In genomic region chr4:89040856-89041255, GRCm38 (mm10) we compare ENCODE assay signal across 8 mouse cellular contexts.
DNase-seq lines count a peak whose midpoint lies in the region; ATAC-seq and TF ChIP-seq lines count a peak whose summit lies in the region.

No protein-coding gene starts in this region.

- no peaks in the 10 kb centered on the region for H3K4me1 ChIP-seq in forebrain, embryonic 16.5 days (replicated peaks; ENCODE audit: control insufficient read depth, insufficient read depth, low read length)

- 49% methylated on average over 5 of the region's 5 CpGs for WGBS in forebrain, embryonic 16.5 days

- no peaks in the 10 kb centered on the region for H3K9me3 ChIP-seq in forebrain, embryonic 16.5 days (ENCODE audit: control insufficient read depth, low read length)

- no peak for TF ChIP-seq CTCF in Patski (IDR thresholded peaks at IDR 0.05)
- TF ChIP-seq CTCF in gastrocnemius, adult 2 months (IDR thresholded peaks at IDR 0.05), result no peak

- no peaks in the 10 kb centered on the region for H3K27me3 ChIP-seq in Patski
- no peaks in the 10 kb centered on the region for H3K27me3 ChIP-seq in forebrain, embryonic 16.5 days (replicated peaks; ENCODE audit: control insufficient read depth, insufficient read depth, low read length)

- POLR2A ChIA-PET in Patski (lab: Charles Lee), result interaction anchor here (0.6 to 4.3 kb wide), 7 partner anchors 12 to 109 kb away, joined by 3 to 18 read pairs (median 3); no protein-coding TSS in a partner anchor

- intact Hi-C loops in gastrocnemius, adult 2 months (cut with DNase I), result no loop called here

- peak; percentile 7 to 46 for DNase-seq in frontal cortex, adult 2 months (ENCODE audit: extremely low spot score in 1 of 2, low spot score in 1 of 2)
- no peak for DNase-seq in Patski (ENCODE audit: low read depth, low spot score)
- DNase-seq in gastrocnemius, adult 2 months, result peak; percentile 68
- DNase-seq in layer of hippocampus, adult 8-10 months (ENCODE audit: low spot score in 2 of 2), result peak; percentile 38 to 41
- DNase-seq in kidney, adult 8-10 months, result no peak

- H3K27ac ChIP-seq in gastrocnemius, adult 2 months, result peak overlapping the region; percentile 40
- no peak overlapping the region for H3K27ac ChIP-seq in forebrain, embryonic 16.5 days (ENCODE audit: low read length)

- in situ Hi-C loops in Patski (cut with MboI; ENCODE audit: low pct_unique_long_range_greater_than_20kb), result no loop called here

- H3K4me3 ChIP-seq in gastrocnemius, adult 2 months, result peak overlapping the region; percentile 29
- no peak overlapping the region for H3K4me3 ChIP-seq in forebrain, embryonic 16.5 days (replicated peaks; ENCODE audit: low read length)

- no peak; the same call in 1 of the 2 replicates for ATAC-seq in frontal cortex, adult (ENCODE audit: low TSS enrichment)
- ATAC-seq in Patski, result peak; percentile 52
- no peak for ATAC-seq in monocyte, adult 5-6 weeks (replicated peaks; ENCODE audit: insufficient number of reproducible peaks, low FRiP score, low TSS enrichment, poor library complexity, severe bottlenecking)
- ATAC-seq in forebrain, embryonic 16.5 days, result no peak

- H3K36me3 ChIP-seq in forebrain, embryonic 16.5 days (ENCODE audit: control insufficient read depth, insufficient read depth), result no peaks in the 10 kb centered on the region

- H3K9ac ChIP-seq in forebrain, embryonic 16.5 days (replicated peaks; ENCODE audit: low read depth, low read length), result no peak overlapping the region

- CTCF ChIA-PET in Patski (lab: Charles Lee), result interaction anchor here (0.8 to 1.3 kb wide), 8 partner anchors 9 to 93 kb away, joined by 3 to 5 read pairs (median 4); no protein-coding TSS in a partner anchor

- H3K4me2 ChIP-seq in forebrain, embryonic 16.5 days (ENCODE audit: low read length), result no peak overlapping the region

Comparison
In these comparisons a context has a peak if more than half of its experiments do, and no peak if none do; other contexts are left out.
1. DNase-seq: peak in frontal cortex, adult 2 months (2 of 2), gastrocnemius, adult 2 months (single experiment) and layer of hippocampus, adult 8-10 months (2 of 2); none in Patski (single experiment) and kidney, adult 8-10 months (0 of 2).